Mouse (Mus musculus) heart, adult 2 months (tissue): ENCODE results near the gene Ano2.

ENCODE experiments used
- CTCF ChIP-seq: fragments of 200-600 bp; IDR thresholded peaks from 2 replicates; pipeline ENCODE4 v1.8.1; 2022; ENCODE audit warnings: antibody characterized with exemption, mild to moderate bottlenecking, moderate library complexity
- EP300 ChIP-seq: fragments of 200-500 bp; IDR thresholded peaks from 2 replicates; pipeline ENCODE4 v1.6.1; 2011; ENCODE audit warnings: low read depth, low read length, control low read depth; ENCODE audit not compliant: insufficient read depth
- POLR2A ChIP-seq: fragments of 200-500 bp; IDR thresholded peaks from 2 replicates; pipeline ENCODE4 v1.6.1; 2011; ENCODE audit warnings: mild to moderate bottlenecking, low read depth, low read length, control low read depth; ENCODE audit not compliant: insufficient read depth

DNA sequence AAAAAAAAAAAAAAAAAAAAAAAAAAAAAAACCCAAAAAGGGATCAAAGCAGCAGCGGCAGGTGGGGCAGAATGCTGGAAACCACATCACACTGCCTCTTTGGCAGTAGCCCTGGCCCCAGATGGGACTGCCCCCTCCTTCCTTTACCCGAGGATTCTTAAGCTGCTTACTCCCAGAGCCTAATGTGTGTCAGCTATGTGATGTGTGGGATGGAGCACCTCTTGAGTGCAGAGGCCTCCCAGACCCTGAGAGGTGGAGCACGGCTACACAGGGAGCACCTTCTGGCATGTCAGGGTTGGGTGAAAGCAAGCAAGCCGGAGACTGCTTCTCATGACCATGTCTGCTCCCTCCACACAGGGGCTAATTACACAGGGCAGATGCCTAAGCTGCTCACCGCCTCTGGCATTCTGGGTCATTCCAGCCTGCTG, 37.3 kb downstream of the Ano2 start:
- TF ChIP-seq CTCF = no peak
- TF ChIP-seq EP300 = no peak
- TF ChIP-seq POLR2A = no peak
